Mouse (Mus musculus) brain, embryonic 14.5 days (tissue): ENCODE results near the gene Pdcd11.

Source experiments
- CTCF ChIP-seq: fragments of 200-500 bp; IDR thresholded peaks from 2 replicates; pipeline ENCODE4 v1.5.1; 2012; ENCODE audit warnings: inconsistent platforms, mild to moderate bottlenecking, moderate library complexity, borderline replicate concordance; ENCODE audit not compliant: insufficient read depth, insufficient read length; ENCODE audit errors: extremely low read depth
- POLR2A ChIP-seq: fragments of 200-500 bp; IDR thresholded peaks from 2 replicates; pipeline ENCODE4 v1.6.1; 2012; ENCODE audit warnings: mild to moderate bottlenecking, inconsistent platforms, borderline replicate concordance; ENCODE audit not compliant: poor library complexity, insufficient read depth, insufficient read length, severe bottlenecking; ENCODE audit errors: extremely low read depth

DNA sequence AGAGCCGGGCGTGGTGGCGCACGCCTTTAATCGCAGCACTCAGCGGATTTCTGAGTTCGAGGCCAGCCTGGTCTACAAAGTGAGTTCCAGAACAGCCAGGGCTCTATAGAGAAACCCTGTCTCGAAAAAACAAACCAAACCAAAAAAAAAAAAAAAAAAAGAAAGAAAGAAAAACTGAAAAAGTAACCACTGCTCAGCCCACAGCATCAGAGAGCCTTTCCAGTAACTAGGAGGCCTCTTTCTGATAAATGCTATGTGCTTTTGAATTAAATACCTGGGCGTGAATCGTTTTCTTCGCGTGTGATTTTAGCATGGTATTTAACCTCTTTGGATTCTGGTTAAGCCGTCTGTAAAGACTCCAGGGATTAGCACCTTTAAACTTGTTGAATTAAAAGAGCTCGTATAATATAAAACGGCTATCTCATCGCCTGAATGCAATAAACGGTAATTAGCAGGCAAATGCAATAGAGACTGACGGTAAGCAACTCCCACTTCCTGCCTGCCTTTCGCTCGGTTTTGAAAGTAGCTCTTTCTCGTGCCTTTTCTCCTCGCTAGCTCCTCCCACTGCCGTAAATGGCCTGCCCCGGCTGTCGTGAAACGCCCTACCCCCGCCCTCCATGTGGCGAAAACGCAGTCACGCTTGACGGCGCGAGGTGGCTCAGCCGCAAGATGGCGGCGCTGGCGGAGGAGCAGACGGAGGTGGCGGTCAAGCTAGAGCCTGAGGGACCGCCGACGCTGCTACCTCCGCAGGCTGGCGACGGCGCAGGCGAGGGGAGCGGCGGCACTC is 23.3 kb upstream of the Pdcd11 start, which contains the start of gene Taf5:
- no peak for TF ChIP-seq CTCF
- TF ChIP-seq POLR2A = peak; percentile 95
